Mouse (Mus musculus): ENCODE results near the gene Cdv3. TPM values are rescaled to one million over a fixed set of nuclear protein-coding genes. Genes with fewer than 3 reads are reported as not detected.

Cdv3 gene
- 100 to 1,000 TPM; 144 to 162 TPM for total RNA-seq (2021)
- long read RNA-seq, experiment 1, partial matches to known transcripts, result 34 of 41 reads
- long read RNA-seq, experiment 1, other reads (novel, unspliced or antisense), result 0 of 41 reads
- long read RNA-seq, experiment 2, transcript Cdv3-202 (5 exons, 3,787 nt), result major isoform, 6 of 23 reads
- long read RNA-seq, experiment 2, partial matches to known transcripts, result 3 of 23 reads
- long read RNA-seq, experiment 2, other reads (novel, unspliced or antisense), result 13 of 23 reads

- DNase-seq, result peak; percentile 100
Observed at GRCm38 (mm10) chr9:103365290-103366247, at the start of gene Cdv3. TSS of gene Cdv3 (minus strand) at chr9:103365840.

- no peak for DNase-seq
Observed at GRCm38 (mm10) chr9:103413457-103413856, 47.8 kb upstream of the Cdv3 start.

- no peak for DNase-seq
Observed at GRCm38 (mm10) chr9:103409119-103409518, 43.5 kb upstream of the Cdv3 start.

- DNase-seq, result no peak
Observed at GRCm38 (mm10) chr9:103408136-103408777, 42.6 kb upstream of the Cdv3 start.

GRCm38 (mm10) chr9:103403331-103403973 is 37.8 kb upstream of the Cdv3 start:
- DNase-seq, result no peak

GRCm38 (mm10) chr9:103398509-103399157 is 33.0 kb upstream of the Cdv3 start:
- DNase-seq, result peak; percentile 50

DNA sequence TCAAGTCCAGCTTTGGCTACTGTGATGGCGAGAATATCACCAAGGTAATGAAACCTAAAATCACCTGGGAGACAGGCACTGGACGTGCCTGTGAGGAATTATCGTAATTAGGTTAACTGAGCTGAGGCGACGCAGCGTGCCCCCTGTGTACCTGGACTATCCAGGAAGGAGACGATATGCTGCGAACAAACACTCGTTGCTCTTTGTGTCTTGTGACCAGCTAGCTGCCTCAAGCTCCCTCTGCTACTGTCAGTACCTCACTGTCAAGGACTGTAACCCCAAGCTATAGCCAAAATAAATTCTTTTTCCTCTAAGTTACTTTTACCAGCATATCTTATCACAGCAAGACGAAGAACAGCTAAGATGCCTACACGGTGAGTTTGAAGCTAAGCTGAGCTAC is 27.6 kb upstream of the Cdv3 start:
- DNase-seq, result no peak

GRCm38 (mm10) chr9:103391796-103392372 is 26.2 kb upstream of the Cdv3 start:
- no peak for DNase-seq

GRCm38 (mm10) chr9:103389261-103389660 is 23.6 kb upstream of the Cdv3 start:
- DNase-seq, result no peak

- DNase-seq, result no peak
Observed at GRCm38 (mm10) chr9:103387011-103387653, 21.5 kb upstream of the Cdv3 start.

DNA sequence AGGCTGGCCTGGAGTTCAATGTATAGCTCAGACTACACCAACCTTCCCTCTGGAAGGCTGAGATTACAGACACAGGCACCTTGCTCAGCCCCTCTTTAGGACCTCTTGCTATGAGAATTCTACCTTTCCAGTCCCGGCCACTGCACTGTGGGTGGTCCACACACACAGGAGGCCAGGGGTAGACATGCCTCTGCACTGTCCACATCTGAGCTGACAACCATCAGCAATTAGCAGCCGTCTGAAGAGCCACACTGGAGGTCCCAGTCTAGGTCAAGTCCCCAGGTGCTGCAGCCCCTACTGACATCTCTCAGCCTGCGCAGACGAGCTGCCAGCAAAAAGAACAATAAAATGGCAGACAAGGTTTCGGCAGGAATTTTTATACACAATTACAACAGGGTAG is 20.9 kb upstream of the Cdv3 start:
- DNase-seq, result no peak

DNA sequence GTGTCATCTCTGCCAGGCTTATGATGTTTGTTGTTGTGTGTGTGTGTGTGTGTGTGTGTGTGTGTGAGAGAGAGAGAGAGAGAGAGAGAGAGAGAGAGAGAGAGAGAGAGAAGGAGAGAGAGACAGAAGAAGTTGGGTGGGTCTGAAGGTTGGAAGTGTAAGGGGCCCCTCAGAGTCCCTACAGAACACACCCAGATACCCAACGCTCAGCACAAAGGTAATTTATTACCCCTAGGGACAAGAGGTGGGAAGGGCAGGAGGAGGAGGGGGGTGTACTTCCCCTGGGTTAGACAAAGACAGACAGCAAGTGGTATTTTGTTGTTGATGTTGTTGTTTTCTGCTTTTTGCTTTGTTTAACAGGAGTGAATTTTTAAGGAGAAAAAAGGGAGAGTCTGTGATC is 20.0 kb upstream of the Cdv3 start:
- no peak for DNase-seq

DNA sequence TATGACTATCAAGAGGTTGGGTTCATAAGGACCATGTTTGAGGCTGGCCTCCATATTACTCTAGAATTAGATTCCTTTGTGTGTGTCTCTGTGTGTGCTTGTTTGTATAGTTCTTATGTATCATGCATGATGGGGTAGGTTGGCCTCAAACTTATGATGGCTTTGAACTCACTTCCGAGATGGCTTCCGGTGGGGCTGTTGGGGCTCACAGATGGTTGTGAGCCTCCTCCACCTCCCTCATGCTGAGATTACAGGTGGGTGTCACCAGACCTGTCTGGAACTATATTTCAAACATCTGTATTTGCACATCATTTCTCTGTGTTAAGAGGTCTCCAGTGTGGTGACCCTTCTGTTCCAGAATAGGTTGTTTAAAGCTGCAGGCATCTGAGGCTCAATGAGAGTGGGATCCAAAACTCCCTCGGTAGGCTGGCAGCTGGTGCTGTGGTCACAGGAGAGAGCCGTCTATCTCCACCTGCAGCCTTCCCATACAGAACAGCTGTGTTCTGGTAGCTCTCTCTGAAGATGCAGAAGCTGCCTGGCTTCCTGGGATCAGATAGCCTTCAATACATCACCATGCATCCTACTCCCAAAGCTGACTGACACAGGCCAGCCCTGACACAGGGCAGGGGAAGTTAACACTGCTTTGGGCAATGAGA is 18.6 kb upstream of the Cdv3 start:
- no peak for DNase-seq

- DNase-seq, result no peak
Observed at GRCm38 (mm10) chr9:103383576-103383975, 17.9 kb upstream of the Cdv3 start.

GRCm38 (mm10) chr9:103382989-103383388 is 17.3 kb upstream of the Cdv3 start:
- DNase-seq, result no peak

DNA sequence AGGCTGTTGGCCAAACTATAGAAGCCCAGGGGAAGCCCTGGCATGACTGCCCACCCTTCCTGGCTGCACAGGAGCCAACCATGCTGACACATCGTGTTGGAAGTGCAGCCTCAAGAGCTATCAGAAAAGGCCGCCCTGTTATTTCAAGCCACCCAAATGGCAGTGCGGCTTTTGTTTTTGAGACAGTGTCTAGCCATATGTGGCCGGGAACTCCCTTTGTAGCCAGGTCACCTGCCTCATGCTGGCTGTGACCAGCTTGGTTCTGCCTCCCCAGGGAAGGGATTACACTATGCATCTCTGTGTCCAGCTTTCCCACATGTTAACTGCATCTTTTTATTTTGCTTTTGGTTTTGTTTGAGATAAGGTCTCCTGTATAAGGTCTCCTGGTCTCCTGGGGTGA is 14.9 kb upstream of the Cdv3 start:
- DNase-seq, result no peak

- no peak for DNase-seq
Observed at GRCm38 (mm10) chr9:103379199-103379598, 13.6 kb upstream of the Cdv3 start.

DNA sequence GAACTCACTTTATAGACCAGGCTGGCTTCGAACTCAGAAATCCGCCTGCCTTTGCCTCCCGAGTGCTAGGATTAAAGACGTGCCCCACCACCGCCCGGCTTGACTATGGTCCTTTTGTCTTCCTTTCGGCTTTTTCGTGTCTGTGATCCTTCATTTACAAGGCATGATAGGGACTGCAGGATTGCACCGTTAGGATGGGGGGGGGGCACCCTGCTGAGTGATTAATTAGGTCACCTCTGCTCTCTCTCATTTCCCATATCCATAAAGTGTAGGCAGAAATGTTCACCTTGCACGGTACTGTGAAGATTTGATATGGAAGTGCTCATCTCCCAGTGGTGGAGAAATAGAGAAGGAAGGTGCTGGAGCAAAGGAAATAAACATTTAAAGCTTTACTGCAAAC is 13.0 kb upstream of the Cdv3 start:
- DNase-seq, result no peak

GRCm38 (mm10) chr9:103376346-103377320 is 11.0 kb upstream of the Cdv3 start:
- DNase-seq, result no peak
